Mouse (Mus musculus) spleen, adult 2 months (tissue): Measurements from ENCODE around the gene Galnt2.

Experiments
- CTCF ChIP-seq: fragments of 200-500 bp; IDR thresholded peaks from 2 replicates; pipeline ENCODE4 v1.5.1; 2011; ENCODE audit warnings: mild to moderate bottlenecking, inconsistent platforms; ENCODE audit not compliant: insufficient read depth, insufficient read length, insufficient replicate concordance; ENCODE audit errors: extremely low read depth
- POLR2A ChIP-seq: fragments of 200-500 bp; IDR thresholded peaks from 2 replicates; pipeline ENCODE4 v1.6.1; 2011; ENCODE audit warnings: low read depth, low read length, inconsistent platforms

GRCm38 (mm10) chr8:124193992-124194391 is 37.2 kb upstream of the Galnt2 start:
- no peak for TF ChIP-seq CTCF
- no peak for TF ChIP-seq POLR2A
